Mouse (Mus musculus): ENCODE data around the gene Tmem229a. TPM values are rescaled to one million over a fixed set of nuclear protein-coding genes. Genes with fewer than 3 reads are reported as not detected.

Tmem229a gene
- polyA plus RNA-seq (2012; rRNA removed) = 2.2 and 3.6 TPM in 2 replicates

GRCm38 (mm10) chr6:24955946-24956585 is at the start of gene Tmem229a:
Gene Tmem229a (minus strand): TSS chr6:24956297.
- peak; percentile 91 for DNase-seq (ENCODE audit: low read depth)

GRCm38 (mm10) chr6:24993754-24994153 is 37.7 kb upstream of the Tmem229a start:
- TF ChIP-seq POLR2A (IDR thresholded peaks at IDR 0.05; ENCODE audit: borderline replicate concordance, extremely low read depth, insufficient read depth, insufficient read length, poor library complexity, severe bottlenecking) = no peak
- TF ChIP-seq CTCF (IDR thresholded peaks at IDR 0.05; ENCODE audit: borderline replicate concordance, extremely low read depth, insufficient read depth, insufficient read length) = no peak
- DNase-seq (ENCODE audit: low read depth) = no peak

More at GRCm38 (mm10) chr6:24955946-24956585, at the start of gene Tmem229a:
- TF ChIP-seq CTCF (IDR thresholded peaks at IDR 0.05; ENCODE audit: borderline replicate concordance, extremely low read depth, insufficient read depth, insufficient read length) = no peak
- peak; percentile 52; the same call in 1 of the 2 replicates for TF ChIP-seq POLR2A (IDR thresholded peaks at IDR 0.05; ENCODE audit: borderline replicate concordance, extremely low read depth, insufficient read depth, insufficient read length, poor library complexity, severe bottlenecking)

- TF ChIP-seq CTCF (IDR thresholded peaks at IDR 0.05; ENCODE audit: borderline replicate concordance, extremely low read depth, insufficient read depth, insufficient read length) (no peak), POLR2A (IDR thresholded peaks at IDR 0.05; ENCODE audit: borderline replicate concordance, extremely low read depth, insufficient read depth, insufficient read length, poor library complexity, severe bottlenecking) (no peak)
- DNase-seq (ENCODE audit: low read depth) = no peak
Observed at GRCm38 (mm10) chr6:24989836-24990235, 33.7 kb upstream of the Tmem229a start.

GRCm38 (mm10) chr6:24976176-24976575 is 20.1 kb upstream of the Tmem229a start:
- peak; percentile 11 for DNase-seq (ENCODE audit: low read depth)
- TF ChIP-seq POLR2A (IDR thresholded peaks at IDR 0.05; ENCODE audit: borderline replicate concordance, extremely low read depth, insufficient read depth, insufficient read length, poor library complexity, severe bottlenecking) (no peak), CTCF (IDR thresholded peaks at IDR 0.05; ENCODE audit: borderline replicate concordance, extremely low read depth, insufficient read depth, insufficient read length) (no peak)

GRCm38 (mm10) chr6:24968471-24969223 is 12.6 kb upstream of the Tmem229a start:
- DNase-seq (ENCODE audit: low read depth) = no peak
- TF ChIP-seq POLR2A (IDR thresholded peaks at IDR 0.05; ENCODE audit: borderline replicate concordance, extremely low read depth, insufficient read depth, insufficient read length, poor library complexity, severe bottlenecking) = no peak
- TF ChIP-seq CTCF (IDR thresholded peaks at IDR 0.05; ENCODE audit: borderline replicate concordance, extremely low read depth, insufficient read depth, insufficient read length) = no peak

- DNase-seq (ENCODE audit: low read depth) = no peak
- TF ChIP-seq POLR2A (IDR thresholded peaks at IDR 0.05; ENCODE audit: borderline replicate concordance, extremely low read depth, insufficient read depth, insufficient read length, poor library complexity, severe bottlenecking) (no peak), CTCF (IDR thresholded peaks at IDR 0.05; ENCODE audit: borderline replicate concordance, extremely low read depth, insufficient read depth, insufficient read length) (no peak)
Observed at GRCm38 (mm10) chr6:24967726-24968125, 11.6 kb upstream of the Tmem229a start.

- no peak for DNase-seq (ENCODE audit: low read depth)
- TF ChIP-seq POLR2A (IDR thresholded peaks at IDR 0.05; ENCODE audit: borderline replicate concordance, extremely low read depth, insufficient read depth, insufficient read length, poor library complexity, severe bottlenecking) = no peak
- TF ChIP-seq CTCF (IDR thresholded peaks at IDR 0.05; ENCODE audit: borderline replicate concordance, extremely low read depth, insufficient read depth, insufficient read length) = no peak
Observed at GRCm38 (mm10) chr6:24966010-24966682, 10.0 kb upstream of the Tmem229a start.

GRCm38 (mm10) chr6:24963754-24964153 is 7.7 kb upstream of the Tmem229a start:
- TF ChIP-seq POLR2A (IDR thresholded peaks at IDR 0.05; ENCODE audit: borderline replicate concordance, extremely low read depth, insufficient read depth, insufficient read length, poor library complexity, severe bottlenecking) (no peak), CTCF (IDR thresholded peaks at IDR 0.05; ENCODE audit: borderline replicate concordance, extremely low read depth, insufficient read depth, insufficient read length) (no peak)
- DNase-seq (ENCODE audit: low read depth) = no peak

- no peak for DNase-seq (ENCODE audit: low read depth)
- TF ChIP-seq CTCF (IDR thresholded peaks at IDR 0.05; ENCODE audit: borderline replicate concordance, extremely low read depth, insufficient read depth, insufficient read length) (no peak), POLR2A (IDR thresholded peaks at IDR 0.05; ENCODE audit: borderline replicate concordance, extremely low read depth, insufficient read depth, insufficient read length, poor library complexity, severe bottlenecking) (no peak)
Observed at GRCm38 (mm10) chr6:24956586-24956973, 483 bp upstream of the Tmem229a start.

- no peak for TF ChIP-seq POLR2A (IDR thresholded peaks at IDR 0.05; ENCODE audit: borderline replicate concordance, extremely low read depth, insufficient read depth, insufficient read length, poor library complexity, severe bottlenecking)
- peak; percentile 33; the same call in 1 of the 2 replicates for TF ChIP-seq CTCF (IDR thresholded peaks at IDR 0.05; ENCODE audit: borderline replicate concordance, extremely low read depth, insufficient read depth, insufficient read length)
- DNase-seq (ENCODE audit: low read depth) = peak; percentile 88
Observed at GRCm38 (mm10) chr6:24955131-24955945, 759 bp downstream of the Tmem229a start.
